Mouse (Mus musculus) stomach, postnatal 0 days (tissue): ENCODE measurements around the gene Tdrd5. TPM values are rescaled to one million over a fixed set of nuclear protein-coding genes. Genes with fewer than 3 reads are reported as not detected.

Source experiments
- ATAC-seq: fragments of 200-750 bp; cut with Nextera tagmentation; 2 replicates; pipeline ENCODE4 v1.8.0; 2017; ENCODE audit not compliant: low FRiP score, low TSS enrichment
- DNase-seq: peaks from one replicate; pipeline ENCODE4 v3.0.0-alpha.2; 2016; ENCODE audit warnings: low spot score
- H3K27ac ChIP-seq: fragments of 300-500 bp; sonication (generic); replicated peaks from 2 replicates; pipeline ENCODE4 v1.5.1; 2014; ENCODE audit warnings: mild to moderate bottlenecking, control low read depth
- H3K27me3 ChIP-seq: fragments of 300-500 bp; sonication (generic); 2 replicates; pipeline ENCODE4 v1.6.1; 2014; ENCODE audit warnings: low read length; ENCODE audit not compliant: control insufficient read depth, insufficient read depth
- H3K36me3 ChIP-seq: fragments of 300-500 bp; sonication (generic); 2 replicates; pipeline ENCODE4 v1.6.1; 2014; ENCODE audit warnings: low read length, mixed read lengths; ENCODE audit not compliant: control insufficient read depth, insufficient read depth
- H3K4me1 ChIP-seq: fragments of 300-500 bp; sonication (generic); replicated peaks from 2 replicates; pipeline ENCODE4 v1.6.1; 2014; ENCODE audit warnings: antibody characterized with exemption; ENCODE audit not compliant: control insufficient read depth, insufficient read depth
- H3K4me2 ChIP-seq: fragments of 300-500 bp; sonication (generic); replicated peaks from 2 replicates; pipeline ENCODE4 v1.6.1; 2014; ENCODE audit warnings: low read depth, mild to moderate bottlenecking, control low read depth, moderate library complexity
- H3K4me3 ChIP-seq: fragments of 300-500 bp; sonication (generic); 2 replicates; pipeline ENCODE4 v1.5.1; 2014; ENCODE audit warnings: low read depth, low read length, control low read depth
- H3K9ac ChIP-seq: fragments of 300-500 bp; sonication (generic); 2 replicates; pipeline ENCODE4 v1.6.1; 2014; ENCODE audit warnings: mild to moderate bottlenecking, low read length, control low read depth, mixed read lengths
- H3K9me3 ChIP-seq: fragments of 300-500 bp; sonication (generic); 2 replicates; pipeline ENCODE4 v1.6.1; 2016; ENCODE audit warnings: low read length; ENCODE audit not compliant: control insufficient read depth
- CTCF ChIP-seq: IDR thresholded peaks from 2 replicates; pipeline ENCODE4 v1.5.1; 2016; ENCODE audit warnings: antibody characterized with exemption, low read depth, mild to moderate bottlenecking, moderate library complexity
- EP300 ChIP-seq: optimal IDR thresholded peaks from 2 replicates; pipeline ENCODE3; 2016; ENCODE audit warnings: antibody characterized with exemption
- WGBS: fragments of 180-500 bp; shearing (Covaris S2); extraction: QIAGEN DNeasy Blood & Tissue Kit; methylation state at CpG from one replicate; pipeline ENCODE4 v1.1.7; 2014; 5-methylcytosine and 5-hydroxymethylcytosine counted together
- polyA plus RNA-seq: library from polyadenylated mRNA; unstranded; fragments of >200 nt; fragmentation: Nextera tagmentation; extraction: Ambion mirVana; gene quantifications from 2 replicates; pipeline ENCODE4 v1.2.1, GENCODE M21; 2015

The Tdrd5 gene
- polyA plus RNA-seq, 1 experiment from 2014 or later = 0.13 TPM

DNA sequence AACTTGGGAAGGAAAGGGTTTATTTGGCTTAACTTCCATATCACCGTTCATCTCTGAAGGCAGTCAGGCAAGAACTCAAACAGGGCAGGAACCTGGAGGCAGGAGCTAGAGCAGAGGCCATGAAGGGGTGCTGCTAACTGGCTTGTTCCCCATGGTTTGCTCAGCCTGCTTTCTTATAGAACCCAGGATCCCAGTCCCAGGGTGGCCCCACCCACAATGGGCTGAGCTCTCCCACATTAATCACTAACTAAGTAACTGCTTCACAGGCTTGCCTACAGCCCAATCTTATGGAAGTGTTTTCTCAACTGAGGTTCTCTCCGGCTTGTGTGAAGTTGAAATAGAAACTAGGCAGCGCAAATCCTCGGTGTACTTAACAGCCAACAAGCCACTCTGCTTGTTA lies 74.7 kb downstream of the Tdrd5 start:
- H3K4me3 ChIP-seq = no peak overlapping the region
- no peaks in the 10 kb centered on the region for H3K9me3 ChIP-seq
- no peaks in the 10 kb centered on the region for H3K27me3 ChIP-seq
- no peak overlapping the region for H3K4me2 ChIP-seq
- TF ChIP-seq EP300 (no peak), CTCF (no peak)
- WGBS = 78% methylated on average over 4 of the region's 4 CpGs
- DNase-seq (no peak), ATAC-seq (no peak)
- no peaks in the 10 kb centered on the region for H3K36me3 ChIP-seq
- H3K4me1 ChIP-seq = no peaks in the 10 kb centered on the region
- H3K27ac ChIP-seq = no peak overlapping the region
- H3K9ac ChIP-seq = no peak overlapping the region

DNA sequence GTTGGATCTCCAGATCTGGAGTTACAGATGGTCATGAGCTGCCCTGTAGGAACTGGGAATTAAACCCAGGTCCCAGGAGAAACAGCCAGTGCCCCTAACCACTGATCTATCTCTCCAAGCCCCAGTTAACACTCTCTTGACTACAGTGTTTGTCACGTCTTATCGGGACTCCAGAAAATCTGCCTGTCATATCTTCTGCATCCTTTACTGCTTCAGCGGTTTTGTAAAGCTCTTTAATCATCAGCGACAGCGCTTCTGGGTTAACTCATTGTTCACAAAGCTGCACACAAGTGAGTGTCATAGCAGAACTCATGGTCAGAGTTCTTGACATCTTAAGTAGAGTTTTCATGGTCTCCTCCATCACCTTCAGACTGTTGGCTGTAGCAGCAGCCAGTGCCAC lies 76.6 kb downstream of the Tdrd5 start:
- TF ChIP-seq CTCF = no peak
- no peak for TF ChIP-seq EP300
- Histone ChIP-seq H3K36me3 (no peaks in the 10 kb centered on the region), H3K27me3 (no peaks in the 10 kb centered on the region), H3K4me2 (no peak overlapping the region), H3K4me3 (no peak overlapping the region), H3K9ac (no peak overlapping the region), H3K9me3 (no peaks in the 10 kb centered on the region), H3K4me1 (no peaks in the 10 kb centered on the region), H3K27ac (no peak overlapping the region)
- WGBS = 72% methylated on average over 5 of the region's 5 CpGs
- no peak for ATAC-seq
- no peak for DNase-seq

DNA sequence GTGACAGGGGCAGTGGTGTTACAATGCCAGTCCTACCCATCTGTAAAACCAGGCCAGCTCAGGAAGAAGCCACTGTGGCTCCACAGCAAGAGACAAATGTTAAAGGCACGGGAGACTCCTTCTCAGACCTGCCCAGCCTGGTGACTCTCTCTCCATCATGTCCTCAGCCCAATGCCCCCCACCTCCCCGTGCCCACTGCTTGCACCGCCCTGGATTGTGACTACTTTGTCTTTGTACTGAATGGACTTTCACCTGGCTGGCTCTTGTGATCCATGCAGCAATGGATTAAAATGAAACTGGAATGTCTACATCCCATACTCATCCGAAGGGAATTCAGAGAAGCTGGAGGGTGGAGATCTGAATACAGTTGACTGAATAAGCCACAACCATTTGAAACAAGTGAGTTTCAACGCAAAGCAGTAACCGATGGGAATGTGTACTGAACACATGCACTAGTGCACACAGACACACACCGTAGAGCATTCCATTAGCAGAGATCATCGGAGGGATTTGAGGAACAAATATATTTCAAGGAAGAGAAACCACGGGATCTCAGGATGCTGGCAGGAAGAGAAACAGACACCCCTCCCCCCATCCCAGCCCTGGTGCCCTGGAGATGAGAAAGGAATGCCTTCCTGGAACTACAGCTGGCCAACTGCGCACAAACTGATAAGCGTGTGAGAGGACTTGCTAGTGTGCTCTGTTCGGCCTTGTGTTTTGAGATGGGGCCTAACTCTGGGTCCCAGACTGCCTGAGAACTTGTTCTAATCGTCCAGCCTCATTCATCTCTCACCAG lies 81.1 kb downstream of the Tdrd5 start:
- Histone ChIP-seq H3K9ac (no peak overlapping the region), H3K4me2 (no peak overlapping the region), H3K9me3 (no peaks in the 10 kb centered on the region), H3K27ac (no peak overlapping the region), H3K4me1 (0 out of 2 replicates have a peak, but pooled peaks cover 2% of the 10 kb centered on the region), H3K36me3 (no peaks in the 10 kb centered on the region), H3K27me3 (no peaks in the 10 kb centered on the region), H3K4me3 (no peak overlapping the region)
- 47% methylated on average over 13 of the region's 13 CpGs for WGBS
- DNase-seq (peak; percentile 26), ATAC-seq (no peak)
- TF ChIP-seq CTCF (no peak), EP300 (no peak)

DNA sequence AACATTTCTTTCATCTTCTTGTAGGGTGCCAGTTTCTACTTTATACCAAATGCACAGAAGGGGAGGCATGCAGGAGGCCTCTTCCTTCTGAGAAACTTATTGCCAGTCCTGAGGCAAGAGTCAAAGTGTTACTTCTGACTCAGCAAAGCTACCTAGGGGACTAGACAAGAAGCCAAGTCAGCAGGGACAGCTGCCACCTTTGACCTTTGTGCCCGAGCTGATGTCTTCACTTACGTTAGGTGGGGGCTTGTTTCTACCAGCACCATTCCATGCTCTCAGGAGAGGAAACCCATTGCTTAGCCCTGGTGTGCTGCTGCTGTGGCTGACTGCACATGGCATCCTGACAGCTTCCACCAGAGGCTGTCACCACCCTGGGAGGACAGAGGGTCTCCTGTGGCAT lies 82.1 kb downstream of the Tdrd5 start:
- H3K27ac ChIP-seq = no peak overlapping the region
- H3K4me3 ChIP-seq = no peak overlapping the region
- 71% methylated on average over 2 of the region's 2 CpGs for WGBS

DNA sequence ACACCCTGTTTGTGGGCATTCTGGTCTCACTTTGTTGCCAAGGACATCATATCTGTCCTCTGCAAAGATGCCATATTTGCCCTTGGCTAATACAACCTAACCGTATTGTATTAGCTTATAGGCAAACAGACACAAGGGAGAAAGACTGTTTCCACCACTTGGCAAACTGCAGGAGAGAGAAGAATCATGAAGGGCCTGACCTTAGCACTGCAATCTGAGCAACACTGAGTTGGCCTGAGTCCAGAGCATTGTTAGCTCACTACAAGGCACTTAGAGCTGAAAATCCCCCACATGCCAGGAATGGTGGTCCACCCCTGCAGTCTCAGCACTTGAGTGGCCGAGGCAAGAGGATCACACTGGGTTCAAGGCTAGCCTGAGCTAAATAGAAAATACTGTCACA lies 84.9 kb downstream of the Tdrd5 start:
- ATAC-seq = no peak
- WGBS = 73% methylated on average over 2 of the region's 2 CpGs
- DNase-seq = no peak

More for the DNA sequence above, 82.1 kb downstream of the Tdrd5 start:
- Histone ChIP-seq H3K9me3 (no peaks in the 10 kb centered on the region), H3K27me3 (no peaks in the 10 kb centered on the region), H3K9ac (no peak overlapping the region), H3K4me2 (no peak overlapping the region), H3K36me3 (no peaks in the 10 kb centered on the region), H3K4me1 (0 out of 2 replicates have a peak, but pooled peaks cover 2% of the 10 kb centered on the region)
- ATAC-seq (no peak), DNase-seq (no peak)
- TF ChIP-seq CTCF (no peak), EP300 (no peak)

DNA sequence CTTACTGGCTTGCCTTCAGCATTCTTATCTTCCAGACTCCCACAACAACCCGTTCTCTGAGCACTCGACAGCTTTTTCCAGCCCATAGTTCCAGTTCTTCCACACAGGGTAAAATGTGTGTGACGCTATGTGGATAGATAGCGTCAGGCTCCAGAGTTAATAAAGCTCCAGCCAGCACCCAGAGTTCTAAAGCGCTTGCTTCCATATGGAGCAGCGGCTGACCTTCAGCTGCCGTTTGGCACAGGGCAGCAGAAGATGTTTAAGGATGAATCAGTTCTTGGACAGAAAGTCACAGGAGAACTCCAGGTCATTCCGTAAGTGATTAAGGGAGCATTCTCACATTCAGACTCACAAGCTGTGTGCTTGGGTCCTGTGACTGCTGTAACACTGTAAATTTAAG lies 85.5 kb downstream of the Tdrd5 start:
- H3K9ac ChIP-seq = no peak overlapping the region
- H3K27ac ChIP-seq = no peak overlapping the region
- H3K4me1 ChIP-seq = 0 out of 2 replicates have a peak, but pooled peaks cover 2% of the 10 kb centered on the region
- DNase-seq = no peak
- no peaks in the 10 kb centered on the region for H3K36me3 ChIP-seq
- no peaks in the 10 kb centered on the region for H3K27me3 ChIP-seq
- no peak for TF ChIP-seq CTCF
- TF ChIP-seq EP300 = no peak
- 49% methylated on average over 8 of the region's 8 CpGs for WGBS
- H3K4me3 ChIP-seq = no peak overlapping the region
- H3K4me2 ChIP-seq = no peak overlapping the region
- no peaks in the 10 kb centered on the region for H3K9me3 ChIP-seq
- ATAC-seq = no peak

More for the DNA sequence above, 84.9 kb downstream of the Tdrd5 start:
- Histone ChIP-seq H3K27me3 (no peaks in the 10 kb centered on the region), H3K27ac (no peak overlapping the region), H3K36me3 (no peaks in the 10 kb centered on the region), H3K4me2 (no peak overlapping the region), H3K4me1 (0 out of 2 replicates have a peak, but pooled peaks cover 2% of the 10 kb centered on the region), H3K9me3 (no peaks in the 10 kb centered on the region), H3K9ac (no peak overlapping the region), H3K4me3 (no peak overlapping the region)
- no peak for TF ChIP-seq EP300
- no peak for TF ChIP-seq CTCF
